Mouse (Mus musculus) stomach, embryonic 14.5 days (tissue): ENCODE data around the gene Celsr1. TPM values are rescaled to one million over a fixed set of nuclear protein-coding genes. Genes with fewer than 3 reads are reported as not detected.

Experiments
- ATAC-seq: fragments of 200-750 bp; cut with Nextera tagmentation; 2 replicates; pipeline ENCODE4 v1.8.0; 2017; ENCODE audit warnings: low read depth, moderate TSS enrichment; ENCODE audit not compliant: insufficient number of reproducible peaks, insufficient read depth, low FRiP score
- H3K27ac ChIP-seq: fragments of 300-500 bp; sonication (generic); 2 replicates; pipeline ENCODE4 v1.5.1; 2014; ENCODE audit warnings: mild to moderate bottlenecking, low read length, moderate library complexity, mixed read lengths
- H3K27me3 ChIP-seq: fragments of 300-500 bp; sonication (generic); 2 replicates; pipeline ENCODE4 v1.6.1; 2014; ENCODE audit warnings: low read length, control low read depth, mixed read lengths; ENCODE audit not compliant: control insufficient read depth, insufficient read depth
- H3K36me3 ChIP-seq: fragments of 300-500 bp; sonication (generic); 2 replicates; pipeline ENCODE4 v1.6.1; 2014; ENCODE audit warnings: mild to moderate bottlenecking, control low read depth, low read length, moderate library complexity, mixed read lengths; ENCODE audit not compliant: control insufficient read depth, insufficient read depth
- H3K4me1 ChIP-seq: fragments of 300-500 bp; sonication (generic); 2 replicates; pipeline ENCODE4 v1.6.1; 2014; ENCODE audit warnings: low read length, control low read depth, mixed read lengths; ENCODE audit not compliant: control insufficient read depth, insufficient read depth
- H3K4me2 ChIP-seq: fragments of 300-500 bp; sonication (generic); replicated peaks from 2 replicates; pipeline ENCODE4 v1.6.1; 2014; ENCODE audit warnings: low read depth, low read length, control low read depth
- H3K4me3 ChIP-seq: fragments of 300-500 bp; sonication (generic); 2 replicates; pipeline ENCODE4 v1.5.1; 2014; ENCODE audit warnings: low read depth, low read length, control low read depth
- H3K9ac ChIP-seq: fragments of 300-500 bp; sonication (generic); replicated peaks from 2 replicates; pipeline ENCODE4 v1.6.1; 2014; ENCODE audit warnings: low read depth, mild to moderate bottlenecking, control low read depth, low read length, moderate library complexity, mixed read lengths
- H3K9me3 ChIP-seq: fragments of 300-500 bp; sonication (generic); 2 replicates; pipeline ENCODE4 v1.6.1; 2016; ENCODE audit warnings: low read depth, low read length, control low read depth; ENCODE audit not compliant: control insufficient read depth
- WGBS: fragments of 180-500 bp; shearing (Covaris S2); extraction: QIAGEN DNeasy Blood & Tissue Kit; methylation state at CpG from one replicate; pipeline ENCODE4 v1.1.7; 2014; 5-methylcytosine and 5-hydroxymethylcytosine counted together
- polyA plus RNA-seq: library from polyadenylated mRNA; unstranded; fragments of >200 nt; fragmentation: Nextera tagmentation; extraction: Ambion mirVana; gene quantifications from 2 replicates; pipeline ENCODE4 v1.2.1, GENCODE M21; 2014

The Celsr1 gene
- polyA plus RNA-seq, 1 experiment from 2014 or later: 7.8 TPM

- Histone ChIP-seq H3K9ac (no peak overlapping the region), H3K36me3 (no peaks in the 10 kb centered on the region), H3K9me3 (no peaks in the 10 kb centered on the region), H3K27me3 (no peaks in the 10 kb centered on the region), H3K4me2 (no peak overlapping the region), H3K4me1 (no peaks in the 10 kb centered on the region), H3K27ac (no peak overlapping the region; the same call in 1 of the 2 replicates), H3K4me3 (no peak overlapping the region)
- WGBS: 77% methylated on average over 7 of the region's 7 CpGs
- ATAC-seq: no peak
These were observed 124.7 kb downstream of the Celsr1 start for GRCm38 (mm10) chr15:85908660-85909491.

GRCm38 (mm10) chr15:85903826-85904225 is 129.8 kb downstream of the Celsr1 start:
- H3K4me3 ChIP-seq: no peak overlapping the region
- no peak overlapping the region for H3K9ac ChIP-seq
- H3K27me3 ChIP-seq: no peaks in the 10 kb centered on the region
- no peak for ATAC-seq
- H3K4me1 ChIP-seq: no peaks in the 10 kb centered on the region
- 68% methylated on average over 8 of the region's 8 CpGs for WGBS
- H3K27ac ChIP-seq: no peak overlapping the region
- H3K9me3 ChIP-seq: no peaks in the 10 kb centered on the region
- H3K4me2 ChIP-seq: no peak overlapping the region
- no peaks in the 10 kb centered on the region; the same call in 1 of the 2 replicates for H3K36me3 ChIP-seq

GRCm38 (mm10) chr15:85902505-85902904 is 131.1 kb downstream of the Celsr1 start:
- Histone ChIP-seq H3K4me1 (no peaks in the 10 kb centered on the region), H3K4me2 (no peak overlapping the region), H3K9me3 (no peaks in the 10 kb centered on the region), H3K36me3 (peaks cover 7% of the 10 kb centered on the region), H3K27me3 (no peaks in the 10 kb centered on the region), H3K27ac (no peak overlapping the region), H3K9ac (no peak overlapping the region), H3K4me3 (no peak overlapping the region)
- WGBS: 80% methylated on average over 10 of the region's 10 CpGs
- no peak for ATAC-seq

GRCm38 (mm10) chr15:85900801-85901200 is 132.8 kb downstream of the Celsr1 start:
- no peak for ATAC-seq
- Histone ChIP-seq H3K9me3 (no peaks in the 10 kb centered on the region), H3K4me2 (no peak overlapping the region), H3K4me3 (no peak overlapping the region), H3K36me3 (peaks cover 21% of the 10 kb centered on the region), H3K9ac (no peak overlapping the region), H3K27me3 (no peaks in the 10 kb centered on the region), H3K27ac (no peak overlapping the region), H3K4me1 (no peaks in the 10 kb centered on the region)
- WGBS: 81% methylated on average over 12 of the region's 12 CpGs

- Histone ChIP-seq H3K27ac (no peak overlapping the region), H3K36me3 (peaks cover 21% of the 10 kb centered on the region), H3K4me2 (no peak overlapping the region), H3K9ac (no peak overlapping the region), H3K4me1 (no peaks in the 10 kb centered on the region), H3K4me3 (no peak overlapping the region), H3K27me3 (no peaks in the 10 kb centered on the region), H3K9me3 (no peaks in the 10 kb centered on the region)
- WGBS: 72% methylated on average over 8 of the region's 8 CpGs
- ATAC-seq: no peak
These were observed 133.3 kb downstream of the Celsr1 start for GRCm38 (mm10) chr15:85900318-85900717.

GRCm38 (mm10) chr15:85899396-85899795 is 134.2 kb downstream of the Celsr1 start:
- H3K4me3 ChIP-seq: no peak overlapping the region
- H3K4me1 ChIP-seq: no peaks in the 10 kb centered on the region
- H3K9me3 ChIP-seq: no peaks in the 10 kb centered on the region
- no peak overlapping the region for H3K4me2 ChIP-seq
- WGBS: 70% methylated on average over 6 of the region's 6 CpGs
- H3K27ac ChIP-seq: no peak overlapping the region
- no peak overlapping the region for H3K9ac ChIP-seq
- H3K27me3 ChIP-seq: no peaks in the 10 kb centered on the region
- no peak for ATAC-seq
- peaks cover 27% of the 10 kb centered on the region for H3K36me3 ChIP-seq

- Histone ChIP-seq H3K27ac (no peak overlapping the region), H3K4me2 (no peak overlapping the region), H3K9ac (no peak overlapping the region), H3K36me3 (peaks cover 44% of the 10 kb centered on the region), H3K9me3 (no peaks in the 10 kb centered on the region), H3K4me3 (no peak overlapping the region), H3K4me1 (no peaks in the 10 kb centered on the region), H3K27me3 (no peaks in the 10 kb centered on the region)
- 88% methylated on average over 10 of the region's 10 CpGs for WGBS
- no peak for ATAC-seq
These were observed 136.5 kb downstream of the Celsr1 start for GRCm38 (mm10) chr15:85897113-85897512.

GRCm38 (mm10) chr15:85896284-85896683 is 137.3 kb downstream of the Celsr1 start:
- ATAC-seq: peak; percentile 55; the same call in 1 of the 2 replicates
- Histone ChIP-seq H3K9ac (no peak overlapping the region), H3K27me3 (no peaks in the 10 kb centered on the region), H3K4me2 (no peak overlapping the region), H3K27ac (no peak overlapping the region), H3K9me3 (no peaks in the 10 kb centered on the region), H3K36me3 (peaks cover 51% of the 10 kb centered on the region), H3K4me1 (no peaks in the 10 kb centered on the region), H3K4me3 (no peak overlapping the region)
- 13% methylated on average over 8 of the region's 8 CpGs for whole genome bisulfite sequencing

GRCm38 (mm10) chr15:85893871-85894270 is 139.7 kb downstream of the Celsr1 start:
- Histone ChIP-seq H3K27me3 (no peaks in the 10 kb centered on the region), H3K4me3 (no peak overlapping the region), H3K36me3 (peaks cover 56% of the 10 kb centered on the region), H3K27ac (no peak overlapping the region), H3K4me2 (no peak overlapping the region), H3K4me1 (no peaks in the 10 kb centered on the region), H3K9ac (no peak overlapping the region), H3K9me3 (no peaks in the 10 kb centered on the region)
- 90% methylated on average over 7 of the region's 7 CpGs for WGBS
- no peak for ATAC-seq
